Mouse (Mus musculus): Measurements from ENCODE around the gene Trappc3. TPM values are rescaled to one million over a fixed set of nuclear protein-coding genes. Genes with fewer than 3 reads are reported as not detected.
A peak's percentile ranks its signal among the peaks of the same experiment; 100 is the strongest.

The Trappc3 gene
- polyA plus RNA-seq, 1 experiment from 2014 or later, result 160 TPM

GRCm38 (mm10) chr4:126236467-126237280, 25.5 kb upstream of the Trappc3 start:
- Histone ChIP-seq H3K9me3 (no peaks in the 10 kb centered on the region), H3K9ac (no peak overlapping the region), H3K4me1 (replicated peaks) (peaks cover 14% of the 10 kb centered on the region), H3K36me3 (peaks cover 100% of the 10 kb centered on the region), H3K27ac (replicated peaks) (no peak overlapping the region), H3K27me3 (no peaks in the 10 kb centered on the region), H3K4me2 (no peak overlapping the region), H3K4me3 (no peak overlapping the region)
- 37% methylated on average over 62 of the region's 63 CpGs for WGBS
- ATAC-seq (ENCODE audit: low read depth), result 0 out of 2 replicates have a peak, but pooled peaks have one; percentile 24

GRCm38 (mm10) chr4:126237721-126238242, 24.3 kb upstream of the Trappc3 start:
- Histone ChIP-seq H3K9ac (no peak overlapping the region), H3K27ac (replicated peaks) (no peak overlapping the region), H3K27me3 (no peaks in the 10 kb centered on the region), H3K36me3 (peaks cover 100% of the 10 kb centered on the region), H3K4me3 (no peak overlapping the region), H3K4me1 (replicated peaks) (peaks cover 19% of the 10 kb centered on the region), H3K9me3 (no peaks in the 10 kb centered on the region), H3K4me2 (no peak overlapping the region)
- 60% methylated on average over 5 of the region's 5 CpGs for WGBS
- ATAC-seq (ENCODE audit: low read depth), result no peak; the same call in 1 of the 2 replicates

GRCm38 (mm10) chr4:126239862-126240475, 22.2 kb upstream of the Trappc3 start:
- H3K36me3 ChIP-seq, result peaks cover 83% of the 10 kb centered on the region
- no peak overlapping the region for H3K9ac ChIP-seq
- peaks cover 21% of the 10 kb centered on the region for H3K4me1 ChIP-seq (replicated peaks)
- no peak overlapping the region for H3K4me3 ChIP-seq
- H3K9me3 ChIP-seq, result no peaks in the 10 kb centered on the region
- 94% methylated on average over 13 of the region's 13 CpGs for WGBS
- no peak overlapping the region for H3K4me2 ChIP-seq
- no peak overlapping the region for H3K27ac ChIP-seq (replicated peaks)
- H3K27me3 ChIP-seq, result no peaks in the 10 kb centered on the region
- no peak for ATAC-seq (ENCODE audit: low read depth)

- Histone ChIP-seq H3K27ac (replicated peaks) (no peak overlapping the region), H3K9me3 (no peaks in the 10 kb centered on the region), H3K4me1 (replicated peaks) (peaks cover 21% of the 10 kb centered on the region), H3K9ac (no peak overlapping the region), H3K4me3 (no peak overlapping the region), H3K36me3 (peaks cover 68% of the 10 kb centered on the region), H3K4me2 (no peak overlapping the region), H3K27me3 (no peaks in the 10 kb centered on the region)
- ATAC-seq (ENCODE audit: low read depth), result no peak
- WGBS, result 61% methylated on average over 9 of the region's 9 CpGs
Observed at GRCm38 (mm10) chr4:126241956-126242355, 20.2 kb upstream of the Trappc3 start.

- no peak overlapping the region for H3K27ac ChIP-seq (replicated peaks)
- ATAC-seq (ENCODE audit: low read depth), result no peak
- H3K27me3 ChIP-seq, result no peaks in the 10 kb centered on the region
- no peaks in the 10 kb centered on the region for H3K9me3 ChIP-seq
- H3K9ac ChIP-seq, result no peak overlapping the region
- H3K36me3 ChIP-seq, result peaks cover 67% of the 10 kb centered on the region
- WGBS, result 85% methylated on average over 6 of the region's 6 CpGs
- peaks cover 18% of the 10 kb centered on the region for H3K4me1 ChIP-seq (replicated peaks)
- H3K4me2 ChIP-seq, result no peak overlapping the region
- H3K4me3 ChIP-seq, result no peak overlapping the region
Observed at GRCm38 (mm10) chr4:126242510-126242909, 19.6 kb upstream of the Trappc3 start.

- H3K27ac ChIP-seq (replicated peaks), result no peak overlapping the region
- WGBS, result 85% methylated on average over 13 of the region's 13 CpGs
Observed at GRCm38 (mm10) chr4:126246202-126246889, 15.8 kb upstream of the Trappc3 start.

GRCm38 (mm10) chr4:126248261-126248868, 13.8 kb upstream of the Trappc3 start:
- no peaks in the 10 kb centered on the region for H3K27me3 ChIP-seq
- peaks cover 55% of the 10 kb centered on the region for H3K4me1 ChIP-seq (replicated peaks)
- peak overlapping the region; percentile 65 for H3K27ac ChIP-seq (replicated peaks)
- 14% methylated on average over 11 of the region's 11 CpGs for WGBS
- H3K9me3 ChIP-seq, result no peaks in the 10 kb centered on the region
- peaks cover 24% of the 10 kb centered on the region for H3K36me3 ChIP-seq
- H3K4me2 ChIP-seq, result peak overlapping the region; percentile 20
- H3K4me3 ChIP-seq, result no peak overlapping the region
- peak overlapping the region; percentile 17 for H3K9ac ChIP-seq
- no peak for ATAC-seq (ENCODE audit: low read depth)

More at GRCm38 (mm10) chr4:126246202-126246889, 15.8 kb upstream of the Trappc3 start:
- Histone ChIP-seq H3K27me3 (no peaks in the 10 kb centered on the region), H3K4me3 (no peak overlapping the region), H3K4me1 (replicated peaks) (peaks cover 42% of the 10 kb centered on the region), H3K36me3 (peaks cover 36% of the 10 kb centered on the region), H3K4me2 (no peak overlapping the region), H3K9ac (no peak overlapping the region), H3K9me3 (no peaks in the 10 kb centered on the region)
- no peak for ATAC-seq (ENCODE audit: low read depth)

- Histone ChIP-seq H3K36me3 (peaks cover 24% of the 10 kb centered on the region), H3K4me3 (no peak overlapping the region), H3K4me1 (replicated peaks) (peaks cover 72% of the 10 kb centered on the region), H3K27ac (replicated peaks) (no peak overlapping the region), H3K27me3 (no peaks in the 10 kb centered on the region), H3K9ac (peak overlapping the region; percentile 45; the same call in 1 of the 2 replicates), H3K4me2 (no peak overlapping the region), H3K9me3 (no peaks in the 10 kb centered on the region)
- ATAC-seq (ENCODE audit: low read depth), result no peak
- 61% methylated on average over 4 of the region's 4 CpGs for WGBS
Observed at GRCm38 (mm10) chr4:126250659-126251058, 11.5 kb upstream of the Trappc3 start.

- no peaks in the 10 kb centered on the region for H3K27me3 ChIP-seq
- H3K4me3 ChIP-seq, result no peak overlapping the region
- peak overlapping the region; percentile 30 for H3K4me2 ChIP-seq
- WGBS, result 65% methylated on average over 11 of the region's 11 CpGs
- no peaks in the 10 kb centered on the region for H3K9me3 ChIP-seq
- H3K36me3 ChIP-seq, result 0 out of 2 replicates have a peak, but pooled peaks cover 18% of the 10 kb centered on the region
- peak overlapping the region; percentile 46 for H3K27ac ChIP-seq (replicated peaks)
- H3K9ac ChIP-seq, result peak overlapping the region; percentile 55
- peaks cover 72% of the 10 kb centered on the region for H3K4me1 ChIP-seq (replicated peaks)
- no peak for ATAC-seq (ENCODE audit: low read depth)
Observed at GRCm38 (mm10) chr4:126251655-126252254, 10.4 kb upstream of the Trappc3 start.

GRCm38 (mm10) chr4:126252411-126253237, 9.5 kb upstream of the Trappc3 start:
- H3K9me3 ChIP-seq, result no peaks in the 10 kb centered on the region
- H3K36me3 ChIP-seq, result 0 out of 2 replicates have a peak, but pooled peaks cover 13% of the 10 kb centered on the region
- H3K27me3 ChIP-seq, result no peaks in the 10 kb centered on the region
- H3K27ac ChIP-seq (replicated peaks), result 0 out of 2 replicates have a peak overlapping the region, but pooled peaks have one; percentile 46
- peaks cover 81% of the 10 kb centered on the region for H3K4me1 ChIP-seq (replicated peaks)
- peak overlapping the region; percentile 55 for H3K9ac ChIP-seq
- H3K4me2 ChIP-seq, result peak overlapping the region; percentile 99
- 73% methylated on average over 17 of the region's 17 CpGs for WGBS
- H3K4me3 ChIP-seq, result peak overlapping the region; percentile 100; the same call in 1 of the 2 replicates
- ATAC-seq (ENCODE audit: low read depth), result no peak

All from neural tube, embryonic 13.5 days (tissue).